Mouse (Mus musculus) limb, embryonic 13.5 days (tissue): Measurements from ENCODE around the gene Kat7. TPM values are rescaled to one million over a fixed set of nuclear protein-coding genes. Genes with fewer than 3 reads are reported as not detected.
A peak's percentile ranks its signal among the peaks of the same experiment; 100 is the strongest.

ENCODE experiments used
- ATAC-seq: fragments of 200-750 bp; cut with Nextera tagmentation; 2 replicates; pipeline ENCODE4 v1.8.0; 2017; ENCODE audit warnings: low read depth, moderate number of reproducible peaks, moderate TSS enrichment; ENCODE audit not compliant: low FRiP score
- H3K27ac ChIP-seq: fragments of 300-500 bp; sonication (generic); 2 replicates; pipeline ENCODE4 v1.5.1; 2015; ENCODE audit warnings: inconsistent platforms, mild to moderate bottlenecking, moderate library complexity
- H3K27me3 ChIP-seq: fragments of 300-500 bp; sonication (generic); 2 replicates; pipeline ENCODE4 v1.6.1; 2015; ENCODE audit warnings: mild to moderate bottlenecking, inconsistent platforms
- H3K36me3 ChIP-seq: fragments of 300-500 bp; sonication (generic); 2 replicates; pipeline ENCODE4 v1.6.1; 2015; ENCODE audit warnings: inconsistent platforms, mild to moderate bottlenecking, moderate library complexity
- H3K4me1 ChIP-seq: fragments of 300-500 bp; sonication (generic); 2 replicates; pipeline ENCODE4 v1.6.1; 2015; ENCODE audit warnings: inconsistent platforms
- H3K4me2 ChIP-seq: fragments of 300-500 bp; sonication (generic); replicated peaks from 2 replicates; pipeline ENCODE4 v1.6.1; 2015; ENCODE audit warnings: inconsistent platforms, mild to moderate bottlenecking, moderate library complexity
- H3K4me3 ChIP-seq: fragments of 300-500 bp; sonication (generic); 2 replicates; pipeline ENCODE4 v1.5.1; 2015; ENCODE audit warnings: moderate library complexity, mild to moderate bottlenecking, inconsistent platforms
- H3K9ac ChIP-seq: fragments of 300-500 bp; sonication (generic); 2 replicates; pipeline ENCODE4 v1.6.1; 2015; ENCODE audit warnings: mild to moderate bottlenecking, inconsistent platforms
- H3K9me3 ChIP-seq: fragments of 300-500 bp; sonication (generic); 2 replicates; pipeline ENCODE4 v1.6.1; 2016; ENCODE audit warnings: inconsistent platforms
- WGBS: fragments of 180-500 bp; shearing (Covaris S2); methylation state at CpG from one replicate; pipeline ENCODE4 v1.1.7; 2015; 5-methylcytosine and 5-hydroxymethylcytosine counted together
- polyA plus RNA-seq: library from polyadenylated mRNA; unstranded; fragments of >200 nt; fragmentation: Nextera tagmentation; extraction: Ambion mirVana; gene quantifications from 2 replicates; pipeline ENCODE4 v1.2.1, GENCODE M21; 2015

The Kat7 gene
- polyA plus RNA-seq, 1 experiment from 2014 or later: 71.9 TPM

- Histone ChIP-seq H3K4me3 (no peak overlapping the region), H3K4me1 (no peaks in the 10 kb centered on the region), H3K9me3 (no peaks in the 10 kb centered on the region), H3K27ac (no peak overlapping the region), H3K4me2 (no peak overlapping the region), H3K36me3 (no peaks in the 10 kb centered on the region), H3K27me3 (no peaks in the 10 kb centered on the region), H3K9ac (no peak overlapping the region)
- ATAC-seq: no peak
- WGBS: 78% methylated on average over 5 of the region's 5 CpGs
Measured at GRCm38 (mm10) chr11:95328629-95329028, 18.6 kb upstream of the Kat7 start.

- ATAC-seq: no peak
- Histone ChIP-seq H3K27ac (no peak overlapping the region), H3K4me3 (no peak overlapping the region), H3K9ac (no peak overlapping the region), H3K9me3 (no peaks in the 10 kb centered on the region), H3K36me3 (no peaks in the 10 kb centered on the region), H3K4me2 (no peak overlapping the region), H3K27me3 (no peaks in the 10 kb centered on the region), H3K4me1 (no peaks in the 10 kb centered on the region)
- WGBS: 70% methylated on average over 11 of the region's 11 CpGs
Measured at GRCm38 (mm10) chr11:95326243-95326642, 16.2 kb upstream of the Kat7 start.

- 89% methylated on average over 4 of the region's 4 CpGs for WGBS
Measured at GRCm38 (mm10) chr11:95325832-95326231, 15.8 kb upstream of the Kat7 start.

GRCm38 (mm10) chr11:95324181-95324580 lies 14.1 kb upstream of the Kat7 start:
- ATAC-seq: no peak
- no peaks in the 10 kb centered on the region for H3K9me3 ChIP-seq
- no peak overlapping the region for H3K9ac ChIP-seq
- H3K4me2 ChIP-seq: no peak overlapping the region
- H3K4me3 ChIP-seq: no peak overlapping the region
- WGBS: 89% methylated on average over 10 of the region's 10 CpGs
- H3K4me1 ChIP-seq: no peaks in the 10 kb centered on the region
- H3K27ac ChIP-seq: no peak overlapping the region
- no peaks in the 10 kb centered on the region for H3K36me3 ChIP-seq
- no peaks in the 10 kb centered on the region for H3K27me3 ChIP-seq

More at GRCm38 (mm10) chr11:95325832-95326231, 15.8 kb upstream of the Kat7 start:
- Histone ChIP-seq H3K27ac (no peak overlapping the region), H3K4me2 (no peak overlapping the region), H3K4me1 (no peaks in the 10 kb centered on the region), H3K9me3 (no peaks in the 10 kb centered on the region), H3K9ac (no peak overlapping the region), H3K27me3 (no peaks in the 10 kb centered on the region), H3K4me3 (no peak overlapping the region), H3K36me3 (no peaks in the 10 kb centered on the region)
- no peak for ATAC-seq

GRCm38 (mm10) chr11:95320010-95320409 lies 10.0 kb upstream of the Kat7 start:
- WGBS: 93% methylated on average over 1 of the region's 1 CpGs
- Histone ChIP-seq H3K27me3 (no peaks in the 10 kb centered on the region), H3K27ac (no peak overlapping the region), H3K36me3 (no peaks in the 10 kb centered on the region), H3K9me3 (no peaks in the 10 kb centered on the region), H3K4me1 (no peaks in the 10 kb centered on the region), H3K4me2 (no peak overlapping the region), H3K9ac (no peak overlapping the region), H3K4me3 (no peak overlapping the region)
- no peak for ATAC-seq

- H3K27me3 ChIP-seq: no peaks in the 10 kb centered on the region
- no peak overlapping the region for H3K4me3 ChIP-seq
- no peaks in the 10 kb centered on the region for H3K9me3 ChIP-seq
- ATAC-seq: no peak
- WGBS: 52% methylated on average over 1 of the region's 1 CpGs
- no peak overlapping the region for H3K9ac ChIP-seq
- H3K4me2 ChIP-seq: no peak overlapping the region
- H3K27ac ChIP-seq: no peak overlapping the region
- no peaks in the 10 kb centered on the region for H3K36me3 ChIP-seq
- no peaks in the 10 kb centered on the region for H3K4me1 ChIP-seq
Measured at GRCm38 (mm10) chr11:95319506-95319905, 9.5 kb upstream of the Kat7 start.

- Histone ChIP-seq H3K27ac (no peak overlapping the region), H3K4me2 (no peak overlapping the region), H3K4me1 (no peaks in the 10 kb centered on the region), H3K9me3 (no peaks in the 10 kb centered on the region), H3K9ac (no peak overlapping the region), H3K36me3 (no peaks in the 10 kb centered on the region), H3K27me3 (no peaks in the 10 kb centered on the region), H3K4me3 (no peak overlapping the region)
- 87% methylated on average over 9 of the region's 9 CpGs for WGBS
- no peak for ATAC-seq
Measured at GRCm38 (mm10) chr11:95318116-95318515, 8.1 kb upstream of the Kat7 start.

GRCm38 (mm10) chr11:95315215-95315955 lies 5.3 kb upstream of the Kat7 start:
- H3K27ac ChIP-seq: no peak overlapping the region
- peaks cover 11% of the 10 kb centered on the region for H3K4me1 ChIP-seq
- H3K9me3 ChIP-seq: no peaks in the 10 kb centered on the region
- H3K4me2 ChIP-seq: no peak overlapping the region
- no peak overlapping the region for H3K4me3 ChIP-seq
- 69% methylated on average over 7 of the region's 7 CpGs for WGBS
- H3K36me3 ChIP-seq: no peaks in the 10 kb centered on the region
- no peaks in the 10 kb centered on the region for H3K27me3 ChIP-seq
- ATAC-seq: no peak
- no peak overlapping the region for H3K9ac ChIP-seq

- Histone ChIP-seq H3K4me2 (peak overlapping the region; percentile 73), H3K4me3 (peak overlapping the region; percentile 90), H3K27me3 (no peaks in the 10 kb centered on the region), H3K4me1 (peaks cover 23% of the 10 kb centered on the region), H3K9me3 (no peaks in the 10 kb centered on the region), H3K27ac (no peak overlapping the region; the same call in 1 of the 2 replicates), H3K9ac (peak overlapping the region; percentile 80), H3K36me3 (no peaks in the 10 kb centered on the region; the same call in none of the 2 replicates)
- WGBS: 25% methylated on average over 5 of the region's 5 CpGs
- no peak for ATAC-seq
Measured at GRCm38 (mm10) chr11:95311425-95311807, 1.4 kb upstream of the Kat7 start.

- peaks cover 4% of the 10 kb centered on the region for H3K36me3 ChIP-seq
- ATAC-seq: peak; percentile 0; the same call in 1 of the 2 replicates
- peak overlapping the region; percentile 73 for H3K4me2 ChIP-seq
- peak overlapping the region; percentile 85 for H3K27ac ChIP-seq
- 5% methylated on average over 17 of the region's 17 CpGs for WGBS
- H3K9ac ChIP-seq: peak overlapping the region; percentile 80
- H3K27me3 ChIP-seq: no peaks in the 10 kb centered on the region
- H3K4me1 ChIP-seq: peaks cover 23% of the 10 kb centered on the region
- peak overlapping the region; percentile 90 for H3K4me3 ChIP-seq
- no peaks in the 10 kb centered on the region for H3K9me3 ChIP-seq
Measured at GRCm38 (mm10) chr11:95310648-95311424, 790 bp upstream of the Kat7 start.

- Histone ChIP-seq H3K27ac (peak overlapping the region; percentile 98), H3K36me3 (peaks cover 14% of the 10 kb centered on the region), H3K4me1 (peaks cover 23% of the 10 kb centered on the region), H3K27me3 (no peaks in the 10 kb centered on the region), H3K9ac (peak overlapping the region; percentile 97), H3K4me2 (peak overlapping the region; percentile 80), H3K9me3 (no peaks in the 10 kb centered on the region), H3K4me3 (peak overlapping the region; percentile 90)
- under 1% methylated on average over 37 of the region's 37 CpGs for WGBS
- ATAC-seq: peak; percentile 96
Measured at GRCm38 (mm10) chr11:95309510-95310006, 488 bp downstream of the Kat7 start.

GRCm38 (mm10) chr11:95307526-95307925 lies 2.5 kb downstream of the Kat7 start:
- H3K27ac ChIP-seq: no peak overlapping the region
- no peak overlapping the region for H3K4me3 ChIP-seq
- WGBS: 88% methylated on average over 8 of the region's 8 CpGs
- no peaks in the 10 kb centered on the region for H3K9me3 ChIP-seq
- no peak overlapping the region for H3K9ac ChIP-seq
- H3K27me3 ChIP-seq: no peaks in the 10 kb centered on the region
- ATAC-seq: no peak
- peaks cover 23% of the 10 kb centered on the region for H3K4me1 ChIP-seq
- H3K36me3 ChIP-seq: peaks cover 33% of the 10 kb centered on the region
- H3K4me2 ChIP-seq: no peak overlapping the region
